Mouse (Mus musculus): ENCODE measurements around the gene Akap11. TPM values are rescaled to one million over a fixed set of nuclear protein-coding genes. Genes with fewer than 3 reads are reported as not detected.

Gene Akap11
- polyA plus RNA-seq, 1 experiment from 2014 or later: 17.6 TPM

DNA sequence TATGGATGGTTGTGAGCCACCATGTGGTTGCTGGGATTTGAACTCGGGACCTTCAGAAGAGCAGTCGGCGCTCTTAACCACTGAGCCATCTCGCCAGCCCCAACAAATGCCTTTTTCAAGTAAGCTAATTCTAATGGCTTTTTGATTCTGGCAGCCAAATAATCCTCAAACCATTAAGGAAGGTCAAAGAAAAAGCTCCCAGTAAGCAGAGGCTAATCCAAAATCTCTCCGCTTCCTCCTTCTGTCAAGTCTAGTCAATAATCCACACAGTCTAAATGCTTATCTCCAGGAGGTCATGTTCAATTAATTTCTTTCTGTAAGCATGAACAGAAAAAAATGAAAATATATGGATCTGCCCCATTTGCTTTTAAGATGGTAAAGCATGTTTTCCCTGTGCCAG, 2.0 kb downstream of the Akap11 start:
- Histone ChIP-seq H3K9me3 (replicated peaks; ENCODE audit: control insufficient read depth, low read length) (no peaks in the 10 kb centered on the region), H3K4me2 (ENCODE audit: low read depth, low read length) (no peak overlapping the region), H3K9ac (ENCODE audit: low read length) (no peak overlapping the region), H3K36me3 (ENCODE audit: control insufficient read depth, insufficient read depth, low read length) (no peaks in the 10 kb centered on the region), H3K27ac (ENCODE audit: low read length) (no peak overlapping the region), H3K27me3 (ENCODE audit: control insufficient read depth, insufficient read depth, low read length) (no peaks in the 10 kb centered on the region), H3K4me1 (ENCODE audit: control insufficient read depth, insufficient read depth, low read length) (peaks cover 25% of the 10 kb centered on the region), H3K4me3 (replicated peaks; ENCODE audit: low read length) (no peak overlapping the region)
- WGBS: 92% methylated on average over 5 of the region's 5 CpGs
- ATAC-seq (ENCODE audit: insufficient read depth, low FRiP score): no peak

DNA sequence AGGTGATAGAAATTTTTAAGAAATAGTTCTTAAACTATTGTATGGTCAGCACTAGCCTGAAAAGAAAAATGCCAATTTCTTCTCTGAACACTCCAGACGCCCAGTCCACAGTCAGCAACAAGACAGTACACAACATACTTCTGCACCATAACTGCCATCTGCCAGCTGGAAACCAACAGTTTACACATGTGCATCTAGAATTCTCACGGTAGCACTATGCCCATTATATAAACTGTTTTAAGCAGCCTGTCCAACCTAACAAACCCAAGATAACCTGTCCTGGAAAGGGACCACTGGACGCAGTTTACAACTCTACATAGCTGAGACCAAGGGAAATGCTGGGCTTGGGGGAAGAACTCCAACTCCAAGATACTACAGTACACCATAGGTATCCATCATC, 2.9 kb downstream of the Akap11 start:
- ATAC-seq (ENCODE audit: insufficient read depth, low FRiP score): no peak

DNA sequence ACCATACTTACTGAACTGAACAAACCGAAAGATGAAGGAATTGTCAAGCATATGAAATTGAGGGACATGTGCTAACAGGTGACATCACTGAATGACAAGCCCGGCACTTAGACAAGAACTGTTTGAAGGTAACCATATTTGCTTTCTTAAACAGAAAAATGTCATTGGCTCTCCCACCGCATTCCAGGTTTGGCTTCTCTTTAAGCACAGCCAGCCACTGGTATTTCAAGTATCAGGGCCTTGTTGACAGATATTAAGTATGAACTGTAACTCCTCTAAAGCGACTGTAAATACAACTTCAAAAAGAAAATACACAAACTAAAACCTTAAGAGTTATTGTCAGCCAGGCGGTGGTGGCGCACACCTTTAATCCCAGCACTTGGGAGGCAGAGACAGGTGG, 4.3 kb downstream of the Akap11 start:
- peaks cover 31% of the 10 kb centered on the region for H3K4me1 ChIP-seq (ENCODE audit: control insufficient read depth, insufficient read depth, low read length)
- no peak for ATAC-seq (ENCODE audit: insufficient read depth, low FRiP score)
- no peak overlapping the region for H3K4me3 ChIP-seq (replicated peaks; ENCODE audit: low read length)
- no peaks in the 10 kb centered on the region for H3K36me3 ChIP-seq (ENCODE audit: control insufficient read depth, insufficient read depth, low read length)
- no peak overlapping the region for H3K27ac ChIP-seq (ENCODE audit: low read length)
- H3K4me2 ChIP-seq (ENCODE audit: low read depth, low read length): no peak overlapping the region
- no peak overlapping the region for H3K9ac ChIP-seq (ENCODE audit: low read length)
- H3K9me3 ChIP-seq (replicated peaks; ENCODE audit: control insufficient read depth, low read length): no peaks in the 10 kb centered on the region
- 67% methylated on average over 6 of the region's 6 CpGs for WGBS
- H3K27me3 ChIP-seq (ENCODE audit: control insufficient read depth, insufficient read depth, low read length): no peaks in the 10 kb centered on the region

More for the DNA sequence above, 2.9 kb downstream of the Akap11 start:
- no peak overlapping the region for H3K27ac ChIP-seq (ENCODE audit: low read length)
- H3K9me3 ChIP-seq (replicated peaks; ENCODE audit: control insufficient read depth, low read length): no peaks in the 10 kb centered on the region
- no peaks in the 10 kb centered on the region for H3K36me3 ChIP-seq (ENCODE audit: control insufficient read depth, insufficient read depth, low read length)
- H3K27me3 ChIP-seq (ENCODE audit: control insufficient read depth, insufficient read depth, low read length): no peaks in the 10 kb centered on the region
- H3K4me1 ChIP-seq (ENCODE audit: control insufficient read depth, insufficient read depth, low read length): peaks cover 34% of the 10 kb centered on the region
- H3K9ac ChIP-seq (ENCODE audit: low read length): no peak overlapping the region
- H3K4me3 ChIP-seq (replicated peaks; ENCODE audit: low read length): no peak overlapping the region
- H3K4me2 ChIP-seq (ENCODE audit: low read depth, low read length): no peak overlapping the region
- 70% methylated on average over 3 of the region's 3 CpGs for WGBS

DNA sequence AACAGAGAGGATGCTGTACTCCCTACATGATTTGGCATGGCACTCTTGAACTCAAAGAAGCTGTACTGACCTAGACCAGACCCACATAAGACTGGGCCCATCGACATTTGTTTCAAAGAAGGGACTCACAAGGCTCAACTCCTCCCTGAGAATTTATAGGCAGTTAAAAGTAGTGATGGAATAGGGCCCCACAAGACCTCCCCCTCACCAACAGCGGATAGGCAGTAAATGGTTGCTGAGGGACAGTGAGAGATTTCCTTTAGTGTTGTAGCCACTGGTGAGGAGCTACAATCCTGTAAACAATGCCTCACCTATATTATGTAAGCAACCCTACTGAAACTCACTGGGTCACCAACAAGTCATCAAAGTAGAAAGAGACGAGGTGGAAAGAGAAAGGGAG, 6.4 kb downstream of the Akap11 start:
- Histone ChIP-seq H3K4me2 (ENCODE audit: low read depth, low read length) (no peak overlapping the region), H3K9me3 (replicated peaks; ENCODE audit: control insufficient read depth, low read length) (no peaks in the 10 kb centered on the region), H3K9ac (ENCODE audit: low read length) (no peak overlapping the region), H3K27me3 (ENCODE audit: control insufficient read depth, insufficient read depth, low read length) (no peaks in the 10 kb centered on the region), H3K27ac (ENCODE audit: low read length) (no peak overlapping the region), H3K4me1 (ENCODE audit: control insufficient read depth, insufficient read depth, low read length) (peaks cover 33% of the 10 kb centered on the region), H3K4me3 (replicated peaks; ENCODE audit: low read length) (no peak overlapping the region), H3K36me3 (ENCODE audit: control insufficient read depth, insufficient read depth, low read length) (no peaks in the 10 kb centered on the region)
- no peak for ATAC-seq (ENCODE audit: insufficient read depth, low FRiP score)
- WGBS: 81% methylated on average over 3 of the region's 3 CpGs

DNA sequence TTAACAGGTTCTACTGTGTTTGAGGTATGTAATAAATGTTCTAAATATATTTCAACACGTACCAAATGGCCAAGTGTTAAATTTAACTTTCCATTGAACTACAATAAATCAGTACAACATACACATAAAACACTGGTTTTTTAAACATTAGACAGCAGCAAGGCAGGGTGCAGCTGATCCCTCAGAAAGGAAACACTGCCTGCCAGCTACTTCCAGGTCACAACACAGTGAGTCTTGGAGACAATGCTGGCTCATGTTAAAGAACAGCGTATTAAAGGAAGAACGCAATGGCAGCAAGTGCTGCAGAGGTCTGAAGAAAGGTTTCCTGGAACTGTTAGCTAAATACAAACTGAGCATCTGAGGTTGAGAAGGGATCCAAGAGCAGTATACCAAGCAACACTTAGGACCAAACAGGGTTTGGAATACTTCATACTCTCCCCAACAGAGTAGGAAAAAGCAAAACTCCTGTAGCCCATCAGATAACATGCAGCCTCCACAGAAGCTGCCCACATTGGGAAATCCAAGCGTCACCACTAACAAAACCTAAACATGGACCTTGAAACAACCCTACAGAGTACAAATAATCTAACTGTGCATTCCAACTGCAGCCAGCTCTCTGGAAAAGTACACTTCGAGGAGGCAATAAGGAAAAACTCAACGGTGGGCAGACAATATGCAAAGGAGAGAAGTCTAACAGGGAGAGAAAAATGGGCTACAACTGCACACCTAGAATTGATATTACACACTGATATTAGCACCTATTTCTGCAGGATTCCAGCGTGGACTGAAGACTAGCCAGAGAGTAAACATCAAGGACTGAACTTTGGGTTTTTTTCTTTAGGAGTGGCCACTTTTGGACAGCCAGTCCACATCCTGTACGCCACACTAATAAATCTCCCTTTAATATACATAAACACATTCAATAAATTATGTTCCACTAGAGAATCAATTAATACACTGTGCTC, 7.9 kb downstream of the Akap11 start:
- no peak overlapping the region for H3K9ac ChIP-seq (ENCODE audit: low read length)
- H3K4me1 ChIP-seq (ENCODE audit: control insufficient read depth, insufficient read depth, low read length): peaks cover 28% of the 10 kb centered on the region
- no peaks in the 10 kb centered on the region for H3K36me3 ChIP-seq (ENCODE audit: control insufficient read depth, insufficient read depth, low read length)
- no peak for ATAC-seq (ENCODE audit: insufficient read depth, low FRiP score)
- H3K4me2 ChIP-seq (ENCODE audit: low read depth, low read length): no peak overlapping the region
- no peaks in the 10 kb centered on the region for H3K9me3 ChIP-seq (replicated peaks; ENCODE audit: control insufficient read depth, low read length)
- no peaks in the 10 kb centered on the region for H3K27me3 ChIP-seq (ENCODE audit: control insufficient read depth, insufficient read depth, low read length)
- H3K4me3 ChIP-seq (replicated peaks; ENCODE audit: low read length): no peak overlapping the region
- H3K27ac ChIP-seq (ENCODE audit: low read length): peak overlapping the region; percentile 65; the same call in 1 of the 2 replicates
- WGBS: 40% methylated on average over 8 of the region's 8 CpGs

DNA sequence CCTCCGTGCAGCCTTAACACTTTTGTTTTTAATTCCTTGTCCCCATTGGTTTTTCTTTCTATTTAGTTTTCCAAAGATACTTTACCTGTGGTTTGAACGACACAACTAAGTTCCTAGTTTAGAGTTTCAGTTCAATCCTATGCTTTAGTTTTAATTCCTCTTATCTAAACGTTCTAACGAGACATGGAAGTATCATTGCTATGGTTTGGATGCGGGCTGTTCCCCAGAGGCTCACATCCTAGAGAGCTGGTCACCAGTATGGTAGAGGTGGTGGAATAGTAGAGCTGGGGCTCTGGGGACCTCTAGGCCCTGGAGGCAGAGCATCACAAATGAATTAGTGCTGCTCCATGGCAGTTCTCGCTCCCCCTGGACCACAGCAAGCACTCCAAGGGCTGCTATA, 9.7 kb downstream of the Akap11 start:
- ATAC-seq (ENCODE audit: insufficient read depth, low FRiP score): no peak

DNA sequence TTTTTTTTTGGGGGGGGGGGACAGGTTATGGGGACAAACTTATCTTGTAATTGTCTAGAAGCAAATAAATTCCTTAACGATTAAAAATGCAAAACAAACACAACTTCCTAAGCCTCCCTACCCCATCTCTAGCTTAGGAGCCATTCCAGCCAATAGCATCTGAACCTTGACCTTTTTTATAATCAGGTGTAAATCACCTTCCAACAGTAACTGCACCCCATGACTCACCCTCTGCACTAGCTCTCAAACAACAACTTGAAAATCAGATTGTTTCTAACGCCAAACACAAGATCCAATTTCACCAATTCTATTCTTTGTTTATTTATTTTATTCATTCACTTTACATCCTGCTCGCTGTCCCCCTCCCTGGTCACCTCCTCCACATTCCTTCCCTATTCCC, 10.1 kb downstream of the Akap11 start:
- Histone ChIP-seq H3K4me2 (ENCODE audit: low read depth, low read length) (no peak overlapping the region), H3K27ac (ENCODE audit: low read length) (no peak overlapping the region; the same call in 1 of the 2 replicates)
- no peak for ATAC-seq (ENCODE audit: insufficient read depth, low FRiP score)

More for the DNA sequence above, 9.7 kb downstream of the Akap11 start:
- Histone ChIP-seq H3K4me3 (replicated peaks; ENCODE audit: low read length) (no peak overlapping the region), H3K9me3 (replicated peaks; ENCODE audit: control insufficient read depth, low read length) (no peaks in the 10 kb centered on the region), H3K27me3 (ENCODE audit: control insufficient read depth, insufficient read depth, low read length) (no peaks in the 10 kb centered on the region), H3K9ac (ENCODE audit: low read length) (no peak overlapping the region), H3K4me1 (ENCODE audit: control insufficient read depth, insufficient read depth, low read length) (peaks cover 25% of the 10 kb centered on the region), H3K4me2 (ENCODE audit: low read depth, low read length) (no peak overlapping the region), H3K27ac (ENCODE audit: low read length) (no peak overlapping the region), H3K36me3 (ENCODE audit: control insufficient read depth, insufficient read depth, low read length) (no peaks in the 10 kb centered on the region)
- 71% methylated on average over 6 of the region's 6 CpGs for WGBS

DNA sequence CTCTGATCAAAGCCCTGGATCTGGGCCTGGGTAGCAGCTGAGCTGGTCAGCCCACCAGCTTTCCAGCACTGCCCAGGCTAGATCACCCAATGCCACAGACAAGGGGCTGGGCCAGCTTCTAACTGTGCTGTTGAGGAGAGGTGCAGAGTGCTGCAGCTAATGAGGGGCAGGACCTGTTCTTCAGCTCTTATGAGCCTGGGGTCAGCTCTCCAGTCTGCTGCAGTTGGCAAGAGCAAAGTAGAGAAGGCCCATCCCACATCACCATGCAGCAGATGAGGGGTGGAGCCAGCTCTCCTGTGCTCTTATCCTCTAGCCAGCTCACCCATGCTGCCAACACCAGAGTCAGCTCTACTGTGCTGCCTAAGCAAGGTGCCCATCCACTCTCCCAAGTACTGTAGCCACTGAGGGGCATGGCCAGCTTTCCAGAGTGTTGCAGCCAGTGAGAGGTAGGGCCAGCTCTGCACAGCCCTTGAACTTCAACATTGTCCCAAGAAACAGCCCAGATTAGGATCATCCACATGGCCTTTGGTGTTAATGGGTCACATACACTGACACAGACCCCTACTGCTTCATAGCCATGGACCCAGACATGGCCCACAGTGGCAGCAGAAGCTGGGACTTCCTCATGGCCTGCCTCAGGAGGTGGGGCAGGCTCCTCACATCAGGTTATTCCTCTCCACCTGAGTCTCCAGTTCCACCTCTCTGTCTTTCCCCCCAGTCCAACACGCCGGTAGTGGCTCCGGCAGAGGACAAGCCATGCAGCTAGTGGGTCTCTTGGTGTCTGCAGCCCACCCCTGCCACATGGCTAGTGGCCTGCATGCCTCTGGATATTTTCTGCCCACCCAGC, 10.8 kb downstream of the Akap11 start:
- Histone ChIP-seq H3K4me1 (ENCODE audit: control insufficient read depth, insufficient read depth, low read length) (peaks cover 24% of the 10 kb centered on the region), H3K9ac (ENCODE audit: low read length) (0 out of 2 replicates have a peak overlapping the region, but pooled peaks have one; percentile 21), H3K4me2 (ENCODE audit: low read depth, low read length) (no peak overlapping the region), H3K27ac (ENCODE audit: low read length) (no peak overlapping the region; the same call in 1 of the 2 replicates), H3K36me3 (ENCODE audit: control insufficient read depth, insufficient read depth, low read length) (no peaks in the 10 kb centered on the region; the same call in 1 of the 2 replicates), H3K9me3 (replicated peaks; ENCODE audit: control insufficient read depth, low read length) (no peaks in the 10 kb centered on the region), H3K4me3 (replicated peaks; ENCODE audit: low read length) (no peak overlapping the region), H3K27me3 (ENCODE audit: control insufficient read depth, insufficient read depth, low read length) (no peaks in the 10 kb centered on the region)
- WGBS: 92% methylated on average over 3 of the region's 3 CpGs
- ATAC-seq (ENCODE audit: insufficient read depth, low FRiP score): peak; percentile 56

More for the DNA sequence above, 10.1 kb downstream of the Akap11 start:
- 47% methylated on average over 3 of the region's 3 CpGs for whole genome bisulfite sequencing
- no peak overlapping the region for H3K4me3 ChIP-seq (replicated peaks; ENCODE audit: low read length)
- H3K4me1 ChIP-seq (ENCODE audit: control insufficient read depth, insufficient read depth, low read length): peaks cover 24% of the 10 kb centered on the region
- H3K9me3 ChIP-seq (replicated peaks; ENCODE audit: control insufficient read depth, low read length): no peaks in the 10 kb centered on the region
- H3K36me3 ChIP-seq (ENCODE audit: control insufficient read depth, insufficient read depth, low read length): no peaks in the 10 kb centered on the region; the same call in 1 of the 2 replicates
- H3K9ac ChIP-seq (ENCODE audit: low read length): no peak overlapping the region
- no peaks in the 10 kb centered on the region for H3K27me3 ChIP-seq (ENCODE audit: control insufficient read depth, insufficient read depth, low read length)

DNA sequence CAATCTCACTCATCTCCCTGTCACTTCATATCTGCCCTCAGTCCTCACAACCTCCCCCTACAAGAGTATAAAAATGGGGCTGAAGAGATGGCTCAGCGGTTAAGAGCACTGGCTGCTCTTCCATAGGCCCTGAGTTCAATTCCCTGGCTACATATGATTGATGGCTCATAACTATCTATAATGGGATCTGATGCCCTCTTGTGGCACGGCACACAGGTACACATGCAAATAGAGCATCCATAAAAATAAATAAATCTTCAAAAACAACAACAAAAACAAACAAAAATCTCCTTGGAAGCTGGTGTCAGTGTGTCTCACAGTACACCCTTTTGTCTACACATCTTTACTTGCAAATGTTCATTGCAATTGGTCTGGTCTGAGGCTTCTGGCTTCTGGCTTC, 11.5 kb downstream of the Akap11 start:
- Histone ChIP-seq H3K4me2 (ENCODE audit: low read depth, low read length) (no peak overlapping the region), H3K27me3 (ENCODE audit: control insufficient read depth, insufficient read depth, low read length) (no peaks in the 10 kb centered on the region), H3K27ac (ENCODE audit: low read length) (no peak overlapping the region), H3K36me3 (ENCODE audit: control insufficient read depth, insufficient read depth, low read length) (no peaks in the 10 kb centered on the region; the same call in 1 of the 2 replicates), H3K4me1 (ENCODE audit: control insufficient read depth, insufficient read depth, low read length) (peaks cover 24% of the 10 kb centered on the region), H3K4me3 (replicated peaks; ENCODE audit: low read length) (no peak overlapping the region), H3K9me3 (replicated peaks; ENCODE audit: control insufficient read depth, low read length) (no peaks in the 10 kb centered on the region), H3K9ac (ENCODE audit: low read length) (no peak overlapping the region)
- 96% methylated on average over 2 of the region's 2 CpGs for WGBS
- no peak for ATAC-seq (ENCODE audit: insufficient read depth, low FRiP score)
